In genomic region chr1:89122376-89122775, GRCm38 (mm10) we compare ENCODE assay signal across 21 mouse cellular contexts. TPM values are rescaled to one million over a fixed set of nuclear protein-coding genes. Genes with fewer than 3 reads are reported as not detected.
DNase-seq lines count a peak whose midpoint lies in the region; ATAC-seq and TF ChIP-seq lines count a peak whose summit lies in the region.
"Had no signal": no experiment of that assay in that cellular context is flagged by ENCODE, and none has a peak within 500 bp of the region (broad histone marks: within the 10 kb centered on the region; RNA-seq: fewer than 3 reads in every experiment).

No protein-coding gene starts in this region.

- 28% methylated on average over 5 of the region's 5 CpGs for WGBS in heart, embryonic 13.5 days
- WGBS in liver, embryonic 12.5 days (ENCODE audit: insufficient replicate concordance), result 42% methylated on average over 5 of the region's 5 CpGs

- H3K27ac ChIP-seq in heart, embryonic 13.5 days (replicated peaks), result peak overlapping the region; percentile 93
- H3K27ac ChIP-seq in embryonic fibroblast, embryonic 13.5 days (ENCODE audit: insufficient read depth, low read length), result peak overlapping the region; percentile 73
- H3K27ac ChIP-seq in liver, embryonic 12.5 days, result no peak overlapping the region
- H3K27ac ChIP-seq: hindbrain, embryonic 14.5 days; liver, embryonic 14.5 days had no signal

- peaks cover 74% of the 10 kb centered on the region for H3K4me1 ChIP-seq in heart, embryonic 13.5 days
- peaks cover 35% of the 10 kb centered on the region for H3K4me1 ChIP-seq in embryonic fibroblast, embryonic 13.5 days (ENCODE audit: control insufficient read depth, insufficient read depth, low read length)
- no peaks in the 10 kb centered on the region for H3K4me1 ChIP-seq in liver, embryonic 12.5 days

- TF ChIP-seq CTCF in embryonic fibroblast, embryonic 13.5 days (IDR thresholded peaks at IDR 0.05; ENCODE audit: borderline replicate concordance, insufficient read depth, low read length), result no peak

- H3K9me3 ChIP-seq in heart, embryonic 13.5 days, result peaks cover 7% of the 10 kb centered on the region
- H3K9me3 ChIP-seq in liver, embryonic 12.5 days (replicated peaks), result no peaks in the 10 kb centered on the region; the same call in 1 of the 2 replicates

- no peak overlapping the region for H3K4me3 ChIP-seq in heart, embryonic 13.5 days
- H3K4me3 ChIP-seq in embryonic fibroblast, embryonic 13.5 days (ENCODE audit: insufficient read depth, low read length), result no peak overlapping the region
- H3K4me3 ChIP-seq in liver, embryonic 12.5 days, result no peak overlapping the region
- H3K4me3 ChIP-seq: limb, embryonic 12.5 days had no signal

- no peak for ATAC-seq in heart, embryonic 13.5 days (ENCODE audit: extremely low read depth, insufficient number of reproducible peaks, low FRiP score, low TSS enrichment)
- no peak for ATAC-seq in liver, embryonic 12.5 days
- ATAC-seq: forebrain, embryonic 16.5 days had no signal

- H3K9ac ChIP-seq in heart, embryonic 13.5 days, result peak overlapping the region; percentile 20; the same call in 1 of the 2 replicates
- H3K9ac ChIP-seq in liver, embryonic 12.5 days, result no peak overlapping the region
- H3K9ac ChIP-seq: hindbrain, embryonic 14.5 days; limb, embryonic 12.5 days; liver, embryonic 14.5 days had no signal

- H3K36me3 ChIP-seq in heart, embryonic 13.5 days, result peaks cover 5% of the 10 kb centered on the region
- no peaks in the 10 kb centered on the region for H3K36me3 ChIP-seq in liver, embryonic 12.5 days
- H3K36me3 ChIP-seq: G1E had no signal

- no peak overlapping the region for H3K4me2 ChIP-seq in heart, embryonic 13.5 days
- no peak overlapping the region for H3K4me2 ChIP-seq in liver, embryonic 12.5 days
- H3K4me2 ChIP-seq: hindbrain, embryonic 14.5 days; midbrain, embryonic 11.5 days had no signal

- no peaks in the 10 kb centered on the region for H3K27me3 ChIP-seq in heart, embryonic 13.5 days (replicated peaks)
- H3K27me3 ChIP-seq in liver, embryonic 12.5 days (replicated peaks), result no peaks in the 10 kb centered on the region
- H3K27me3 ChIP-seq: limb, embryonic 12.5 days had no signal

- peak; percentile 3 for DNase-seq in adrenal gland, postnatal 14 days
- no peak for DNase-seq in adrenal gland, postnatal 10 days
- no peak for DNase-seq in heart, postnatal 25 days (ENCODE audit: low spot score)
- DNase-seq in lung, postnatal 36 days, result peak; percentile 81
- no peak for DNase-seq in T-cell, adult 2 months (ENCODE audit: low spot score)
- DNase-seq: adrenal gland, postnatal 36 days; cerebellum, adult 11-12 months; cerebellum, postnatal 14 days; embryo, embryonic 11 days; kidney, postnatal 36 days; layer of hippocampus, adult 9-11 months; retina, postnatal 1 day had no signal

- intact Hi-C loops in heart, postnatal 25 days (cut with DNase I), result no loop called here

- no peak for TF ChIP-seq POLR2A in embryonic fibroblast, embryonic 13.5 days (IDR thresholded peaks at IDR 0.05; ENCODE audit: low read depth, low read length)

RNA-seq across cellular contexts. Expression of gene Sh3bp4, which starts 52.2 kb away (rescaled TPM):
- 15.0 and 19.1 TPM in 2 replicates for total RNA-seq in adrenal gland, postnatal 14 days (2021)
- total RNA-seq in adrenal gland, postnatal 10 days (2021), result 10 to 100 TPM; 13.4 to 17.6 TPM
- 19.2 and 19.6 TPM in 2 replicates for polyA plus RNA-seq in heart, embryonic 13.5 days (2015; fragmentation: Nextera tagmentation; extraction: Ambion mirVana)
- 10 to 100 TPM; 10.5 to 13.2 TPM for total RNA-seq in heart, postnatal 25 days (2021)
- 19.8 and 21.7 TPM in 2 replicates for polyA plus RNA-seq in embryonic fibroblast, embryonic 13.5 days (2011; ENCODE audit: insufficient read length, low read depth, missing spikeins)
- 1.7 and 2.3 TPM in 2 replicates for polyA plus RNA-seq in liver, embryonic 12.5 days (2016; fragmentation: Nextera tagmentation; extraction: Ambion mirVana)
- total RNA-seq: G1E had no signal
- polyA plus RNA-seq: G1E had no signal

Comparison
In these comparisons a context has a peak if more than half of its experiments do, and no peak if none do; other contexts are left out.
1. DNase-seq: peak in adrenal gland, postnatal 14 days (single experiment) and lung, postnatal 36 days (single experiment); none in adrenal gland, postnatal 10 days (single experiment), heart, postnatal 25 days (single experiment) and T-cell, adult 2 months (single experiment).